Mouse (Mus musculus) T-cell, adult 2 months (primary cell): ENCODE data around the gene Nmnat2.

Experiments used
- DNase-seq: peaks from one replicate; pipeline ENCODE4 v3.0.0; 2022; ENCODE audit warnings: low spot score

The Nmnat2 gene

GRCm38 (mm10) chr1:152954821-152955523 is at the start of gene Nmnat2:
Gene Nmnat2 (plus strand): TSS chr1:152954993.
- DNase-seq = no peak

GRCm38 (mm10) chr1:152913483-152914460 is 41.0 kb upstream of the Nmnat2 start:
- DNase-seq = no peak

- no peak for DNase-seq
Observed at GRCm38 (mm10) chr1:152915766-152916165, 39.0 kb upstream of the Nmnat2 start.

- DNase-seq = no peak
Observed at GRCm38 (mm10) chr1:152916936-152917335, 37.9 kb upstream of the Nmnat2 start.

- DNase-seq = no peak
Observed at GRCm38 (mm10) chr1:152917626-152918025, 37.2 kb upstream of the Nmnat2 start.

- no peak for DNase-seq
Observed at GRCm38 (mm10) chr1:152921786-152922185, 33.0 kb upstream of the Nmnat2 start.

GRCm38 (mm10) chr1:152933962-152934361 is 20.8 kb upstream of the Nmnat2 start:
- no peak for DNase-seq

- no peak for DNase-seq
Observed at GRCm38 (mm10) chr1:152935476-152935875, 19.3 kb upstream of the Nmnat2 start.

GRCm38 (mm10) chr1:152936365-152936764 is 18.4 kb upstream of the Nmnat2 start:
- no peak for DNase-seq

GRCm38 (mm10) chr1:152942977-152943376 is 11.8 kb upstream of the Nmnat2 start:
- DNase-seq = no peak

- no peak for DNase-seq
Observed at GRCm38 (mm10) chr1:152954167-152954566, 626 bp upstream of the Nmnat2 start.

GRCm38 (mm10) chr1:152955564-152956211 is 895 bp downstream of the Nmnat2 start:
- no peak for DNase-seq

GRCm38 (mm10) chr1:152956221-152956620 is 1.4 kb downstream of the Nmnat2 start:
- no peak for DNase-seq

GRCm38 (mm10) chr1:152964344-152964743 is 9.6 kb downstream of the Nmnat2 start:
- no peak for DNase-seq

- DNase-seq = no peak
Observed at GRCm38 (mm10) chr1:152966222-152966621, 11.4 kb downstream of the Nmnat2 start.

- DNase-seq = no peak
Observed at GRCm38 (mm10) chr1:152966686-152967085, 11.9 kb downstream of the Nmnat2 start.

GRCm38 (mm10) chr1:152969081-152969480 is 14.3 kb downstream of the Nmnat2 start:
- DNase-seq = no peak

- DNase-seq = no peak
Observed at GRCm38 (mm10) chr1:152972957-152973356, 18.2 kb downstream of the Nmnat2 start.

GRCm38 (mm10) chr1:152973421-152973820 is 18.6 kb downstream of the Nmnat2 start:
- DNase-seq = no peak

- no peak for DNase-seq
Observed at GRCm38 (mm10) chr1:152973861-152974260, 19.1 kb downstream of the Nmnat2 start.

- no peak for DNase-seq
Observed at GRCm38 (mm10) chr1:152975144-152975543, 20.4 kb downstream of the Nmnat2 start.

GRCm38 (mm10) chr1:152978700-152979099 is 23.9 kb downstream of the Nmnat2 start:
- DNase-seq = no peak
